Mouse (Mus musculus) spleen, adult 12 weeks (tissue): ENCODE measurements around the gene Fam173b.

Source experiments
- DNase-seq: peaks from one replicate; pipeline ENCODE4 v3.0.0; 2022; ENCODE audit warnings: low spot score

Gene Fam173b

DNA sequence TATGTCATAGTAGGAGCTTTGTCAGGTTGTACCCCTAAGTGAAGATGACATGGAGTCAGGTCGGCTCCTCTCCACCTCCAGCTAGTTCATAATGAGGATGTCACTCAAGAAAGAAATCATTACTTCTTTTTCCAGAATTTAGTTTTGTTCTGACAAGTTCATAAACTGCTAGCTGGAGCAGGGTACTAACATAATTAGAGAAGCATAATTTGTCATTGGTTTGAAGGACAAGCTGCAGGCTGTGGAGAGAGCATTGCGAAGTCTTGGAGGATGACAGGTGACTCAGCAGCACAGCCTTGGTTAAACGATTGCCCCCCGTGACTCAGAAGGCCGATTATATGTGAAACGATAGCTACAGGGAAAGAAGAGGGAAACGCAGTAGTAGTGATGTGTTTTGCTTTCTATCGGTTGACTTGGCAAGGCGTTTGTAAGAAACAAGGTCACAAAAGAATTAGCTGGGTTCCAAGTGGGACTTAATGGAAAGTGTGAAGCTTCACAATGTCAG lies 34.5 kb downstream of the Fam173b start:
- no peak for DNase-seq

DNA sequence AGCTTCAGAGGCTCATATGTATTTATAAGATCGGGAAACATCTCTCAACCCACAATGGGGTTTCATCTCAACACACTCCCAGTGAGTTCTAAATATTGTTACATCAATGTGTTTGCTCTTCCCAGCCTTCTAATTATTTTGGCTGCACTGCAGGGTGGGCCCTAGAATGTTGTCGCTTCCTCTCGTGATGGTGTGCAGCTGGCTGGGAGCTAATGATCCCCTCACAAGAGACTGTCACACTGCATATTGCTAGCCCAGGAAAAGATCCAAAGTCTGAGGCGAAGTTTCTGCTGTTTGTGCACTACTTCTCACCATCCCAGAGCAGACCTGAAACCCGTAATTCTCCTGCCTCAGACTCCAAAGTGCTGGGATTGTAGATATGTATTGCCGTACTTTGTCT lies 45.6 kb downstream of the Fam173b start:
- DNase-seq: no peak

- no peak for DNase-seq
Measured at GRCm38 (mm10) chr15:31647851-31648569, 46.4 kb downstream of the Fam173b start.

GRCm38 (mm10) chr15:31649691-31650090 lies 48.0 kb downstream of the Fam173b start:
- no peak for DNase-seq

DNA sequence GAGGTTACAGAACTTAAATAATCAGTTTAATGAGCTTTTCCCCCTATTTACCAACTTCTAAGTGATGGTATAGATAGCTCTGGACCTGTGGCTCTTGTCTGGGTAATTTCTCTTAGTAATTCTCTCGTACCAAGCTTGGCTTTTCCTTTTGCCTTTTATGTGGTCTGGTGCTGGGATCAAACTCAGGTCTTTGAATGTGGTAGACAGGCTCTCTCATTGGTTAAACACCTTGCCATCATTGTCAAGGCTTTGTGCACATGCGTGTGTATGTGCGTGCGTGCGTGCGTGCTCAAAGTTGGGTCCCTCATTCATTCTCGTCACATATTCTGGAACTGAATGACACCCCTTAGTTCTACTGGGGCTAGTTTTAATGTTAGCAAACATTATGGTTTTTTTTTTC lies 49.2 kb downstream of the Fam173b start:
- no peak for DNase-seq

GRCm38 (mm10) chr15:31660133-31660795 lies 58.6 kb downstream of the Fam173b start:
- no peak for DNase-seq

- no peak for DNase-seq
Measured at GRCm38 (mm10) chr15:31660844-31661243, 59.2 kb downstream of the Fam173b start.

DNA sequence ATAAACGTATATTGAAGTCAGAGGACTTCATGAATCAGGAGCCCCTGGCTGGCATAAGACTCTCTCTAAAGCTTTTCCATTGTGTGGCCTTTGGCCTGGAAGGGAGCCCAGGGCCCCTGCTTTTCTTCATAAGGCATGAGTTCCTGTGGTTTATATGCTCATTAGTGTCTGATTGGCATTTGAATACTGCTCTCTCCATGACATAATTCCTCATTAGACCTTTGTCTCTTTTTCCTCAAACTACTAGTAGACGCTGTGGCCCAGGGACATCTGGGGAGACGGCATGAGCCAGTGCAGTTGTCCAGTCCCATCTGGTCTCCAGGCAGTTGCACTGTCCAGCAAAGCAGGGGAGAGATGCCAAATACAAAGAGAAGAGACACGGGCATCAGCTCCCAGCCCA lies 60.1 kb downstream of the Fam173b start:
- DNase-seq: no peak

DNA sequence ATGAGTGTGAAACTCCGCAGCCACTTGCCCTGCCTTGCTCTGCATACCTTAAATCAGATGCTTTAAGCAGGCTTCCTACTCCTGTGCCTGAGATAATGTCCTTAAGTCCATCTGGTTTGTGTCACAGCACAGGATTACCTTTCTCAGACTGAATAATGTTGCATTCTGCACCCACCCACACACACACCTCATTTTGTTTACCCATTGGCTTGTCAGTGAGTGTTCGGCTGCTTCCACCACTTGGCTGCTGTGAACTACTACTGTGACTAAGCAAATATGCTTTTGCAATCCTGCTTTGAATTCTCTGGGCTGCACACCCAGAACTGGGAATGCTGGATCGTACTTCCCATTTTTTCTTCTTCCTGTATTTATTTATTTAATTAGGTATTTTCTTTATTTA lies 61.4 kb downstream of the Fam173b start:
- DNase-seq: no peak
